Mouse (Mus musculus): ENCODE measurements around the gene Extl1.

GRCm38 (mm10) chr4:134361215-134361614, 22.4 kb downstream of the Extl1 start:
- no peak for TF ChIP-seq POLR2A (IDR thresholded peaks at IDR 0.05; ENCODE audit: control insufficient read depth, extremely low read depth, insufficient read depth, low read length, poor library complexity)
- TF ChIP-seq CTCF (IDR thresholded peaks at IDR 0.05; ENCODE audit: borderline replicate concordance, control insufficient read depth, extremely low read depth, insufficient read depth, low read length, poor library complexity): no peak
